Mouse (Mus musculus) stomach, postnatal 0 days (tissue): ENCODE data around the gene Gm42669.

Experiments
- CTCF ChIP-seq: IDR thresholded peaks from 2 replicates; pipeline ENCODE4 v1.5.1; 2016; ENCODE audit warnings: antibody characterized with exemption, low read depth, mild to moderate bottlenecking, moderate library complexity
- EP300 ChIP-seq: optimal IDR thresholded peaks from 2 replicates; pipeline ENCODE3; 2016; ENCODE audit warnings: antibody characterized with exemption

- TF ChIP-seq CTCF (no peak), EP300 (no peak)
These were observed 21.4 kb downstream of the Gm42669 start for GRCm38 (mm10) chr5:107528856-107529255.
